Mouse (Mus musculus): ENCODE data around the gene Slc16a2.

- TF ChIP-seq CTCF (IDR thresholded peaks at IDR 0.05; ENCODE audit: low read depth, low read length) (no peak), POLR2AphosphoS5 (IDR thresholded peaks at IDR 0.05; ENCODE audit: insufficient replicate concordance, low read depth, low read length) (no peak), GATA1 (IDR thresholded peaks at IDR 0.05; ENCODE audit: borderline replicate concordance, low read length) (no peak), TAL1 (conservative IDR thresholded peaks at IDR 0.05; ENCODE audit: low read depth, low read length) (no peak), GATA2 (IDR thresholded peaks at IDR 0.05; ENCODE audit: borderline replicate concordance, low read depth, low read length) (no peak)
Observed at GRCm38 (mm10) chrX:103670245-103670644, 151.5 kb downstream of the Slc16a2 start.

Data from G1E (cell line).